Mouse (Mus musculus): ENCODE results near the gene Slc34a1.

- TF ChIP-seq CTCF (IDR thresholded peaks at IDR 0.05; ENCODE audit: insufficient read depth, low read depth, low read length) (no peak), POLR2A (IDR thresholded peaks at IDR 0.05; ENCODE audit: insufficient read depth, low read depth, low read length) (no peak)
Measured at GRCm38 (mm10) chr13:55443799-55444285, 45.9 kb downstream of the Slc34a1 start.

Measured in olfactory bulb, adult 2 months (tissue).